Mouse (Mus musculus) cerebellum, postnatal 14 days (tissue): ENCODE measurements at regions not wholly inside any gene's neighbourhood (a gene's known extent, or its start where the extent isn't known, plus 50 kb on each side); places are given as distances from the start of the nearest gene placed in this dataset.
A peak's percentile ranks its signal among the peaks of the same experiment; 100 is the strongest.
"Not testable (repeated sequence)": the region's sequence is repeated elsewhere in the genome, so short reads cannot be mapped to it uniquely, and the experiment has no call there.

Experiments
- DNase-seq, 2 experiments: peaks; one replicate each; pipeline ENCODE4 v3.0.0; 2021; ENCODE audit warnings: mixed read lengths in 2 of 2

- DNase-seq = not testable (repeated sequence)
These were observed 185.8 kb upstream of the Zfp386 start for GRCm38 (mm10) chr12:115861759-115862158.

DNA sequence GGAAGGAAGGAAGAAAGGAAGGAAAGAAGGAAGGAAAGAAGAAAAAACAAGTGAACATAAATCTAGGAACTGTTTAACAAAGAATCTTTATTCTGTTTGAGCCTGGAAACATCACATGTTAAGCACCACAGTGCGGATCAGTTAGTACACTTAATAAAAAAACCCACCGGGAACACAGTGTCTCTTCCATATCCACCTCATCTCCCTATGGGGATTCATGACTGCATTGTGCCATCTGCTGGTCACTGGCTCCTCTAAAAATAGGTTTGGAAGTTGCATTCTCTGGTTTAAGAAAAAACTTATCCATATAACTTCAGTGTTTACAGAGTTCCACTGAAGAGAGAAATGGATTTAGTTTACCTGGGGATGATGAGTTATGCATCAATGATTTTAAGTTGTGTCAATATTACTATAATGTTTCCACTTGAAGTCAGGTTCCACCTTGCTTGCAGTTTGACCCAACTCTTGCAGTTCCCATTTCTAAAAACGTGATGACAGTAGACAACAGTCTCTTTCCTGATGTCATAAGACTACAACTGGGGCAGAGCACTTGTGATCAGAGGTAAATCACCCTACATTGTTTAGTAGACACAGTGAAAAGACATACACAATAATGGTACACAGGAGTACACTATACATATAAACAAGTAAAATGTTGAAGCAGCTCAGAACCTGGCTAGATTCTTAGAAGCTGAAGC lies 182.3 kb upstream of the Zfp386 start:
- not testable (repeated sequence) for DNase-seq

- DNase-seq = not testable (repeated sequence)
These were observed 178.9 kb upstream of the Zfp386 start for GRCm38 (mm10) chr12:115868631-115869030.

- not testable (repeated sequence) for DNase-seq
These were observed 175.1 kb upstream of the Zfp386 start for GRCm38 (mm10) chr12:115872451-115872850.

DNA sequence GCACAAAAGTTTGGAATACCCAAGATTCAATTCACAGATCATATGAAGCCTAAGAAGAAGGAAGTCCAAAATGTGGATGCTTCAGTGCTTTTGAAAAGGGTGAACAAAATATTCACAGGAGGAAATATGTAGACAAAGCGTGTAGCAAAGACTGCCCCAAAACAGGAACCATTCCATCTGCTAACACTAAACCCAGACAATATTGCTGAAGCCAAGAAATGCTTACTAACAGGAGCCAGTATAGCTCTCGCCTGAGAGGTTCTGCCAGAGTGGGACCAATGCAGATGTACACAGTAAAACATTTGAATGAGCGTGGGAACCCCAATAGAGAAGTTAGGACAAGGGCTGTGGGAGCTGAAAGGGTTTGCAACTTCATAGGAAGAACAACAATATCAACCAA lies 173.5 kb upstream of the Zfp386 start:
- not testable (repeated sequence) for DNase-seq

GRCm38 (mm10) chr12:115883719-115884118 lies 163.8 kb upstream of the Zfp386 start:
- no peak for DNase-seq

DNA sequence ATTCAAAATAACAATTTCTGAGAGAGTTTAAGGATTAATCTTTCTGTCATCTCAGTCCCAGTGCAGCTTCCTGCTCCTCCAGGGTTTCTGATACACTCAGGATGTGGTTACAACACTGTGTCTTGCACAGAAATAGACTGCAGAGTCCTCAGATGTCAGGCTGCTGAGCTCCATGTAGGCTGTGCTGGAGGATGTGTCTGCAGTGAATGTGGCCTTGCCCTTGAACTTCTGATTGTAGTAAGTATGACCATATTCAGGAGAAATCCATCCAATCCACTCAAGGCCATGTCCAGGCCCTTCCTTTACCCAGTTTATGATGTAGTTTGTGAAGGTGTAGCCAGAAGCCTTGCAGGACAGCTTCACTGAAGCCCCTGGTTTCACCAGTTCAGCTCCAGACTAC lies 159.5 kb upstream of the Zfp386 start:
- DNase-seq = no peak

DNA sequence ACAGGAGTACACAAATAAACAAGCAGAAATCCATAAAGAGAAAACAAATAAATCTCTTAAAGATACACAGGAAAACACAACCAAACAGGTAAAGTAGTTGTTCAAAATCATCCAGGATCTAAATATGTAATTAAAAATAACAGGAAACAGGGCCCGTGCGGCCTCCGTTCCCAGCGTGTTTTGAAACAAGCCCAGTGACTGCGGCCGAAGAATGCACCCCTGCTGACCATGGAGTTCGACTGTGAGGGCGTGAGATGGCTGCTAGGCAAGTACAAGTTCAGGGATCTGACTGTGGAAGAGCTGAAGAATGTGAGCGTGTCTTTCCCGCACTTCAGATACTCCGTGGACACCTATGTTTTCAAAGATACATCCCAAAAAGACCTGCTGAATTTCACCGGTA lies 154.9 kb upstream of the Zfp386 start:
- DNase-seq = peak; percentile 29 to 36

DNA sequence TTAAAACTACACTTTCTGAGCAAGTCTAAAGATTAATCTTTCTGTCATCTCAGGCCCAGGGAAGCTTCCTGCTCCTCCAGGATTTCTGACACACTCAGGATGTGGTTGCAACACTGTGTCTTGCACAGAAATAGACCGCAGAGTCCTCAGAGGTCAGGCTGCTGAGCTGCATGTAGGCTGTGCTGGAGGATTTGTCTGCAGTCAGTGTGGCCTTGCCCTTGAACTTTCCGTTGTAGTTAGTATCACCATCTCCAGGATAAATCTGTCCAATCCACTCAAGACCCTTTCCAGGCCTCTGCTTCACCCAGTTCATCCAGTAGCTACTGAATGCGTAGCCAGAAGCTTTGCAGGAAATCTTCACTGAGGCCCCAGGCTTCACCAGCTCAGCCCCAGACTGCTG lies 135.3 kb upstream of the Zfp386 start:
- DNase-seq = not testable (repeated sequence)

DNA sequence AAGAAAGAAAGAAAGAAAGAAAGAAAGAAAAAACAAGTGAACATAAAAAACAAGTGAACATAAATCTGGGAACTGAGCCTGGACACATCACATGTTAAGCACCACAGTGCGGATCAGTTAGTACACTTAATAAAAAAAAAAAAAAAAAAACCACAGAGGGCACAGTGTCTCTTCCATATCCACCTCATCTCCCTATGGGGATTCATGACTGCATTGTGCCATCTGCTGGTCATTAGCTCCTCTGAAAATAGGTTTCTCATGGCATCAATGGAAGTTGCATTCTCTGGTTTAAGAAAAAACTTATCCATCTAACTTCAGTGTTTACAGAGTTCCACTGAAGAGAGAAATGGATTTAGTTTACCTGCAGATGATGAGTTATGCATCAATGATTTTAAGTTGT lies 132.1 kb upstream of the Zfp386 start:
- not testable (repeated sequence) for DNase-seq

DNA sequence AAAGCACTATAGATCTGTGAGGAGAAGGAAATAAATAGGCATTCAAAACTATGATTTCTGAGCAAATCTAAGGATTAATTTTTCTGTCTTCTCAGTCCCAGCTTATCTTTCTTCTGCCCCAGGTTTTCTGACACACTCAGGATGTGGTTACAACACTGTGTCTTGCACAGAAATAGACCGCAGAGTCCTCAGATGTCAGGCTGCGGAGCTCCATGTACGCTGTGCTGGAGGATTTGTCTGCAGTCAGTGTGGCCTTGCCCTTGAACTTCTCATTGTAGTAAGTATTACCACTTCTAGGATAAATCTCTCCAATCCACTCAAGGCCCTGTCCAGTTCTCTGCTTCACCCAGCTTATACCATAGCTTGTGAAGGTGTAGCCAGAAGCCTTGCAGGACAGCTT lies 127.4 kb upstream of the Zfp386 start:
- DNase-seq = not testable (repeated sequence)

GRCm38 (mm10) chr12:115923999-115924398 lies 123.5 kb upstream of the Zfp386 start:
- not testable (repeated sequence) for DNase-seq

- DNase-seq = not testable (repeated sequence)
These were observed 122.0 kb upstream of the Zfp386 start for GRCm38 (mm10) chr12:115925542-115925941.

GRCm38 (mm10) chr12:115952325-115952724 lies 95.2 kb upstream of the Zfp386 start:
- not testable (repeated sequence) for DNase-seq

DNA sequence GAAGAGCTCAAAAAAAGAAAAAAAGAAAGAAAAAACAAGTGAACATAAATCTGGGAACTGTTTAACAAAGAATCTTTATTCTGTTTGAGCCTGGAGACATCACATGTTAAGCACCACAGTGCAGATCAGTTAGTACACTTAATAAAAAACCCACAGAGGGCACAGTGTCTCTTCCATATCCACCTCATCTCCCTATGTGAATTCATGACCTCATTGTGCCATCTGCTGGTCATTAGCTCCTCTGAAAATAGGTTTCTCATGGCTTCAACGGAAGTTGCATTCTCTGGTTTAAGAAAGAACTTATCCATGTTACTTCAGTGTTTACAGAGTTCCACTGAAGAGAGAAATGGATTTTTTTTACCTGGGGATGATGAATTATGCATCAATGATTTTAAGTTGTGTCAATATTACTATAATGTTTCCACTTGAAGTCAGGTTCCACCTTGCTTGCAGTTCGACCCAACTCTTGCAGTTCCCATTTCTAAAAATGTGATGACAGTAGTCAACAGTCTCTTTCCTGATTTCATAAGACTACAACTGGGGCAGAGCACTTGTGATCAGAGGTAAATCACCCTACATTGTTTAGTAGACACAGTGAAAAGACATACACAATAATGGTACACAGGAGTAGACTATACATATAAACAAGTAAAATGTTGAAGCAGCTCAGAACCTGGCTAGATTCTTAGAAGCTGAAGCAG lies 91.9 kb upstream of the Zfp386 start:
- not testable (repeated sequence) for DNase-seq

DNA sequence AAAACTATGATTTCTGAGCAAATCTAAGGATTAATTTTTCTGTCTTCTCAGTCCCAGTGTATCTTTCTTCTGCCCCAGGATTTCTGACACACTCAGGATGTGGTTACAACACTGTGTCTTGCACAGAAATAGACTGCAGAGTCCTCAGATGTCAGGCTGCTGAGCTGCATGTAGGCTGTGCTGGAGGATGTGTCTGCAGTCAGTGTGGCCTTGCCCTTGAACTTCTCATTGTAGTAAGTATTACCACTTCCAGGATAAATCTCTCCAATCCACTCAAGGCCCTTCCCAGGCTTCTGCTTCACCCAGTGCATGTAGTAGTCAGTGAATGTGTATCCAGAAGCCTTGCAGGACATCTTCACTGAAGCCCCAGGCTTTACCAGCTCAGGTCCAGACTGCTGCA lies 83.8 kb upstream of the Zfp386 start:
- DNase-seq = not testable (repeated sequence)

DNA sequence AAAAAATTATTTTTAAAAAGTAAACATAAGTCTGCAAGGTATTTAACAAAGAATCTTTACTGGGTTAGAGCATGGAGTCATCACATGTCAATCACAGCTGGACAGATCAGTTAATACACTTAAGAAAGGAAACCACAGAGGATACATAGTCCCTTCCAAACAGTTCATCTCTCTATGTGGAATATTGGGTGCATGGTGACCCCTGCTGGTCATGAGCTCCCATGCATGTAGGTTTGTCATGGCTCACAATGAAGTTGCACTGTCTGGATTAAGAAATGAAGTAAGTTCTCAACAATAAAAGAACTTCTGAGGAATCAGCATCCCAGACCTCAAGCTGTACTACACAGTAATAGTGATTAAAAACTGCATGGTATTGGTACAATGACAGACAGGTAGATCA lies 80.0 kb upstream of the Zfp386 start:
- DNase-seq = not testable (repeated sequence)
